Comparison of ENCODE assay signal across 11 mouse cellular contexts in the genomic region with DNA sequence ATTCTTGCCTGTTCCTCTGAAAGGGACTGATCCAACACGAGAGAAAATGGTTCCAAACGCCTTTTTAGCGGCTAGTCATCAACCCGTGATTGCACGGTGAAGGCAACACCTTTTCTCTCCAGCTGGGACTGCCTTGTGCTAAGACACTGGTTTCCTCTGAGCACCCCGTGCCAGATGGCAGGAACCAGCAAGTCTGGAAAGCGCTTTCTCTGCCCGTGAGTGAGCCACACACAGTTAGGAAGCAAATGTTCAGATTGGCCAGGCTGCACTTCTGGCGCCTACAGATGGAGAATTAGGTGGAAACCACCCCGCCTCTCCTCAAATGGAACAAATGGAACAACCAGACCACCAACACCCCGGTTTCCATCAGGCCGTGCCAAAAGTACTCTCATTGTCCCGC. TPM values are rescaled to one million over a fixed set of nuclear protein-coding genes. Genes with fewer than 3 reads are reported as not detected.
DNase-seq lines count a peak whose midpoint lies in the region; ATAC-seq lines count a peak whose summit lies in the region.
"Had no signal": no experiment of that assay in that cellular context is flagged by ENCODE, and none has a peak within 500 bp of the region (broad histone marks: within the 10 kb centered on the region; RNA-seq: fewer than 3 reads in every experiment).

No protein-coding gene starts in this region.

- peaks cover 8% of the 10 kb centered on the region for H3K27me3 ChIP-seq in intestine, embryonic 15.5 days (replicated peaks)

- no peaks in the 10 kb centered on the region for H3K36me3 ChIP-seq in intestine, embryonic 15.5 days
- H3K36me3 ChIP-seq: lung, embryonic 15.5 days had no signal

- no peak overlapping the region for H3K27ac ChIP-seq in intestine, embryonic 15.5 days
- H3K27ac ChIP-seq: lung, embryonic 15.5 days had no signal

- H3K4me2 ChIP-seq in intestine, embryonic 15.5 days (replicated peaks) = no peak overlapping the region
- H3K4me2 ChIP-seq: lung, embryonic 15.5 days had no signal

- intact Hi-C loops in heart, postnatal 25 days (cut with DNase I) = no loop called here
- intact Hi-C loops in heart, postnatal 36 days (cut with DNase I) = no loop called here

- DNase-seq in heart, postnatal 25 days (ENCODE audit: low spot score) = peak; percentile 28
- no peak for DNase-seq in heart, postnatal 36 days
- peak; percentile 41 to 46 for DNase-seq in cerebellum, postnatal 36 days
- DNase-seq in layer of hippocampus, postnatal 25 days (ENCODE audit: extremely low spot score in 1 of 2, low spot score in 1 of 2) = peak; percentile 31 to 39
- peak; percentile 15 for DNase-seq in right cerebral cortex, postnatal 4 days
- no peak for DNase-seq in embryo, embryonic 9.5 days (ENCODE audit: extremely low spot score)
- DNase-seq: heart, postnatal 14 days; kidney, postnatal 25 days; retina, postnatal 1 day had no signal

- ATAC-seq in intestine, embryonic 15.5 days = no peak

- H3K4me1 ChIP-seq in intestine, embryonic 15.5 days (replicated peaks) = peaks cover 6% of the 10 kb centered on the region

- H3K9me3 ChIP-seq in intestine, embryonic 15.5 days = no peaks in the 10 kb centered on the region
- H3K9me3 ChIP-seq: lung, embryonic 15.5 days had no signal

- WGBS in intestine, embryonic 15.5 days = 79% methylated on average over 13 of the region's 13 CpGs

- H3K9ac ChIP-seq in intestine, embryonic 15.5 days = no peak overlapping the region
- H3K9ac ChIP-seq: lung, embryonic 15.5 days had no signal

- no peak overlapping the region for H3K4me3 ChIP-seq in intestine, embryonic 15.5 days (replicated peaks)
- H3K4me3 ChIP-seq: lung, embryonic 15.5 days had no signal

RNA-seq across cellular contexts. Expression of gene Phospho1, which starts 32.5 kb away (rescaled TPM):
- 100 to 1,000 TPM; 174 to 181 TPM for total RNA-seq in heart, postnatal 25 days (2021)
- total RNA-seq in heart, postnatal 36 days (2021) = 100 to 1,000 TPM; 174 to 180 TPM
- 10 to 100 TPM; 55.6 to 64.3 TPM for total RNA-seq in layer of hippocampus, postnatal 25 days (2021)
- polyA plus RNA-seq in intestine, embryonic 15.5 days (2015; fragmentation: Nextera tagmentation; extraction: Ambion mirVana) = 0.55 and 0.56 TPM in 2 replicates

RNA-seq across cellular contexts. Expression of gene Gngt2, which starts 45.2 kb away (rescaled TPM):
- total RNA-seq in heart, postnatal 25 days (2021) = 10 to 100 TPM; 20.6 to 21.9 TPM
- total RNA-seq in heart, postnatal 36 days (2021) = 10 to 100 TPM; 15.3 to 23.5 TPM
- 1 to 10 TPM; 3.3 to 3.8 TPM for total RNA-seq in layer of hippocampus, postnatal 25 days (2021)
- 20.3 and 21.7 TPM in 2 replicates for polyA plus RNA-seq in intestine, embryonic 15.5 days (2015; fragmentation: Nextera tagmentation; extraction: Ambion mirVana)

RNA-seq across cellular contexts. Expression of gene Abi3, which starts 50.5 kb away (rescaled TPM):
- 10 to 100 TPM in 1 of 2 experiments, 1 to 10 TPM in 1; 8.8 to 10.4 TPM for total RNA-seq in heart, postnatal 25 days (2021)
- 10 to 100 TPM in 1 of 2 experiments, 1 to 10 TPM in 1; 9.3 to 13.7 TPM for total RNA-seq in heart, postnatal 36 days (2021)
- 1 to 10 TPM; 5.4 to 8.1 TPM for total RNA-seq in layer of hippocampus, postnatal 25 days (2021)
- polyA plus RNA-seq in intestine, embryonic 15.5 days (2015; fragmentation: Nextera tagmentation; extraction: Ambion mirVana) = 9.5 and 10.0 TPM in 2 replicates

Comparison
In these comparisons a context has a peak if more than half of its experiments do, and no peak if none do; other contexts are left out.
1. DNase-seq: peak in heart, postnatal 25 days (single experiment), cerebellum, postnatal 36 days (2 of 2), layer of hippocampus, postnatal 25 days (2 of 2) and right cerebral cortex, postnatal 4 days (single experiment); none in heart, postnatal 36 days (0 of 2) and embryo, embryonic 9.5 days (single experiment).